Mouse (Mus musculus): ENCODE measurements at regions not wholly inside any gene's neighbourhood (a gene's known extent, or its start where the extent isn't known, plus 50 kb on each side); places are given as distances from the start of the nearest gene placed in this dataset.
A peak's percentile ranks its signal among the peaks of the same experiment; 100 is the strongest.

GRCm38 (mm10) chr3:104577228-104577927 is 61.1 kb upstream of the Slc16a1 start:
- no peaks in the 10 kb centered on the region for H3K36me3 ChIP-seq (ENCODE audit: control insufficient read depth, insufficient read depth, low read length)

DNA sequence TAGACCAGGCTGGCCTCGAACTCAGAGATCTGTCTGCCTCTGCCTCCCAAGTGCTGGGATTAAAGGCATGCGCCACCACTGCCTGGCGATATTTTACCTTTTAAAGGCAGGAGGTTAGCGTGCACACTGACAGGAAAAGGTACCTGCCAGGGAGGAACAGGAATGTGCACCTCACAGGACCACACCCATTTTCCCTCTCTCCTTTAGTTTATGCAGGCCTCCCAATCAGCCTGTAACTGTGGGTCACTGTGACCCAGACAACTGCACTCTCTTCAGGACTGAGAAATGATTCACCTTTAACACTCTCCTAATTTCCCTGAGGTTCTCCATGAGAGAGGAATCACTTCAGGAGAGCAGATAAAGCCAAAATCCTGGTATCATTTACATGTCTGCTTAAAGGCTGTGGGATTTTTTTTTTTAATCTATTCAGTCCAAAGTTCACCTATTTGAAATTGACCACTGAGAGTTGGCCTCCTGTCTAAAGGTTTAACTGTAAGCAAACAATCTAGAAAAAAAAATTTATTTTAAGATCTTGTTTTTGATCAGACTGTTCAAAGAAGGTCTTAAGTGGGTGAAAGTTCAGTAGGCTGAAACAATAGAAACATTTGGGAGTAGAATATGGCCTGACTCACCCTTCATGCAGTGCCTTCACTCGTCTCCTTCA is 61.7 kb upstream of the Lrig2 start:
- Histone ChIP-seq H3K4me3 (no peak overlapping the region), H3K79me2 (replicated peaks; ENCODE audit: control insufficient read depth, insufficient read depth, low read length) (no peaks in the 10 kb centered on the region), H3K27ac (no peak overlapping the region), H3K9ac (ENCODE audit: low read depth, low read length) (no peak overlapping the region), H3K36me3 (ENCODE audit: control insufficient read depth, insufficient read depth, low read length) (no peaks in the 10 kb centered on the region), H3K4me1 (ENCODE audit: control insufficient read depth, insufficient read depth, low read length) (no peaks in the 10 kb centered on the region), H3K27me3 (ENCODE audit: control insufficient read depth, insufficient read depth, low read length) (no peaks in the 10 kb centered on the region)
- intact Hi-C loops (cut with DNase I) = no loop called here
- DNase-seq = no peak
- WGBS = 71% methylated on average over 5 of the region's 5 CpGs
- no peak for TF ChIP-seq EP300 (IDR thresholded peaks at IDR 0.05; ENCODE audit: insufficient read depth, low read depth, low read length)
- TF ChIP-seq POLR2A (IDR thresholded peaks at IDR 0.05; ENCODE audit: insufficient read depth, low read depth, low read length) = no peak
- TF ChIP-seq CTCF (IDR thresholded peaks at IDR 0.05) = no peak

More at GRCm38 (mm10) chr3:104577228-104577927, 61.1 kb upstream of the Slc16a1 start:
- Histone ChIP-seq H3K4me1 (ENCODE audit: control insufficient read depth, insufficient read depth, low read length) (no peaks in the 10 kb centered on the region), H3K27me3 (ENCODE audit: control insufficient read depth, insufficient read depth, low read length) (no peaks in the 10 kb centered on the region), H3K79me2 (replicated peaks; ENCODE audit: control insufficient read depth, insufficient read depth, low read length) (no peaks in the 10 kb centered on the region), H3K9ac (ENCODE audit: low read depth, low read length) (no peak overlapping the region), H3K27ac (no peak overlapping the region), H3K4me3 (no peak overlapping the region)
- TF ChIP-seq EP300 (IDR thresholded peaks at IDR 0.05; ENCODE audit: insufficient read depth, low read depth, low read length) = no peak
- no peak for TF ChIP-seq POLR2A (IDR thresholded peaks at IDR 0.05; ENCODE audit: insufficient read depth, low read depth, low read length)
- no peak for TF ChIP-seq CTCF (IDR thresholded peaks at IDR 0.05)
- DNase-seq = no peak
- intact Hi-C loops (cut with DNase I) = no loop called here
- 57% methylated on average over 5 of the region's 5 CpGs for WGBS

GRCm38 (mm10) chr3:104571935-104572631 is 60.4 kb upstream of the Lrig2 start:
- Histone ChIP-seq H3K27me3 (ENCODE audit: control insufficient read depth, insufficient read depth, low read length) (no peaks in the 10 kb centered on the region), H3K4me1 (ENCODE audit: control insufficient read depth, insufficient read depth, low read length) (no peaks in the 10 kb centered on the region), H3K4me3 (no peak overlapping the region), H3K9ac (ENCODE audit: low read depth, low read length) (no peak overlapping the region), H3K79me2 (replicated peaks; ENCODE audit: control insufficient read depth, insufficient read depth, low read length) (no peaks in the 10 kb centered on the region), H3K27ac (no peak overlapping the region), H3K36me3 (ENCODE audit: control insufficient read depth, insufficient read depth, low read length) (no peaks in the 10 kb centered on the region)
- DNase-seq = no peak
- 84% methylated on average over 10 of the region's 10 CpGs for WGBS
- no peak for TF ChIP-seq CTCF (IDR thresholded peaks at IDR 0.05)
- no peak for TF ChIP-seq POLR2A (IDR thresholded peaks at IDR 0.05; ENCODE audit: insufficient read depth, low read depth, low read length)
- intact Hi-C loops (cut with DNase I) = no loop called here

DNA sequence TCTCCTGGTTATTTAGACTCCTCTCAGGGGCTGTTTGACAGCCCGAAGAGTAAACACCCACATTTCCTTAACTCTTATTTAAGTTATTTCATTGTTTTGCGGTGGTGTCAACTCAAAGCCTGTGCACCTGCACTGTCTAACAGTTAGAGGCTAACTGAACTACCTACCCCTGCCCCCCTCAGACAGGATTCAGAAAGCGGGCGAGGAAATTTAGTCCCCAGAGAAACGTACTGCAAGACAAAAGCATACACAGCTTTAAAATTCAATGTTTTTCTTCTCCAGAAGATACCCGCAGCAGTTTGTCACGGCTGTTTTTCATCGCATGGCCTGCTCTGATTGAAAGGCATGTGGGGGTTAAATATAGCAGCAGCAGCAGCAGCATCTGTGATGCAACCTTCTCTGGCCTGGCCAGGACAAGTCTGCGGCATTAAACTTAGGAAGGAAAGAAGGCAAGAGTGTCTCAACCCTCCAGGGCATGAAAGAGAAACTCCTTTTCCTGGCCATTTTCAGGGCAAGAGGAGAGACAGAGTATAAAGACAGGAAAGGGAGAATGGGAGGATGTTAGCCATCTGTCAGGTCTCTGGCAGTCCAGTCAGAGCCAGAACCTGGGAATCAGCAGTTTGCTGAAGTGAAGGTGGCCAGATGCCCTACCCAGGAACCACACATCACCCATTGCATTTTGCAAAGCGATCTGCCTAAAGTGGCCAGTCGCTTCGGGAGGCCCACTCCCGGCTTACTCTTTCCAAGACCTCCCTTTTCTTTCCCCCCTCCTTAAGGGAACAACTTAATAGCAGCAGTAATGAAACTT is 53.9 kb upstream of the Lrig2 start:
- intact Hi-C loops (cut with DNase I) = no loop called here
- Histone ChIP-seq H3K4me1 (ENCODE audit: control insufficient read depth, insufficient read depth, low read length) (peaks cover 2% of the 10 kb centered on the region; the same call in 1 of the 2 replicates), H3K4me3 (no peak overlapping the region), H3K27me3 (ENCODE audit: control insufficient read depth, insufficient read depth, low read length) (no peaks in the 10 kb centered on the region), H3K27ac (no peak overlapping the region), H3K79me2 (replicated peaks; ENCODE audit: control insufficient read depth, insufficient read depth, low read length) (no peaks in the 10 kb centered on the region), H3K9ac (ENCODE audit: low read depth, low read length) (no peak overlapping the region), H3K36me3 (ENCODE audit: control insufficient read depth, insufficient read depth, low read length) (no peaks in the 10 kb centered on the region)
- WGBS = 36% methylated on average over 13 of the region's 13 CpGs
- DNase-seq = peak in 1 of 2 experiments; percentile 43
- TF ChIP-seq POLR2A (IDR thresholded peaks at IDR 0.05; ENCODE audit: insufficient read depth, low read depth, low read length) (no peak), EP300 (IDR thresholded peaks at IDR 0.05; ENCODE audit: insufficient read depth, low read depth, low read length) (no peak), CTCF (IDR thresholded peaks at IDR 0.05) (no peak)

- Histone ChIP-seq H3K4me1 (ENCODE audit: control insufficient read depth, insufficient read depth, low read length) (peaks cover 2% of the 10 kb centered on the region; the same call in 1 of the 2 replicates), H3K27ac (no peak overlapping the region), H3K4me3 (no peak overlapping the region), H3K9ac (ENCODE audit: low read depth, low read length) (no peak overlapping the region), H3K36me3 (ENCODE audit: control insufficient read depth, insufficient read depth, low read length) (no peaks in the 10 kb centered on the region), H3K79me2 (replicated peaks; ENCODE audit: control insufficient read depth, insufficient read depth, low read length) (no peaks in the 10 kb centered on the region), H3K27me3 (ENCODE audit: control insufficient read depth, insufficient read depth, low read length) (no peaks in the 10 kb centered on the region)
- no peak for TF ChIP-seq EP300 (IDR thresholded peaks at IDR 0.05; ENCODE audit: insufficient read depth, low read depth, low read length)
- TF ChIP-seq CTCF (IDR thresholded peaks at IDR 0.05) = no peak
- TF ChIP-seq POLR2A (IDR thresholded peaks at IDR 0.05; ENCODE audit: insufficient read depth, low read depth, low read length) = no peak
- no peak for DNase-seq
- WGBS = 66% methylated on average over 2 of the region's 2 CpGs
- intact Hi-C loops (cut with DNase I) = no loop called here
Measured at GRCm38 (mm10) chr3:104564857-104565256, 53.1 kb upstream of the Lrig2 start.

Data from heart, adult 2 months (tissue).